Mouse (Mus musculus) inflammation-experienced regulatory T-cells, adult 6 months (primary cell): ENCODE data around the gene Rora. TPM values are rescaled to one million over a fixed set of nuclear protein-coding genes. Genes with fewer than 3 reads are reported as not detected.

Experiments used
- ATAC-seq: one replicate; pipeline ENCODE4 v1.8.0; 2017
- polyA plus RNA-seq, 3 experiments: library from polyadenylated mRNA; unstranded; fragments of 100-300 nt; shearing (Covaris generic); gene quantifications; one replicate each; pipeline ENCODE4 v1.2.1; 2017

Gene Rora
- polyA plus RNA-seq, 3 experiments from 2014 or later, result 38.3 to 98.2 (median 52.9) TPM

- ATAC-seq, result no peak
Observed at GRCm38 (mm10) chr9:69160818-69161217, 507.2 kb downstream of the Rora start.

GRCm38 (mm10) chr9:69164653-69165052 lies 511.1 kb downstream of the Rora start:
- no peak for ATAC-seq

DNA sequence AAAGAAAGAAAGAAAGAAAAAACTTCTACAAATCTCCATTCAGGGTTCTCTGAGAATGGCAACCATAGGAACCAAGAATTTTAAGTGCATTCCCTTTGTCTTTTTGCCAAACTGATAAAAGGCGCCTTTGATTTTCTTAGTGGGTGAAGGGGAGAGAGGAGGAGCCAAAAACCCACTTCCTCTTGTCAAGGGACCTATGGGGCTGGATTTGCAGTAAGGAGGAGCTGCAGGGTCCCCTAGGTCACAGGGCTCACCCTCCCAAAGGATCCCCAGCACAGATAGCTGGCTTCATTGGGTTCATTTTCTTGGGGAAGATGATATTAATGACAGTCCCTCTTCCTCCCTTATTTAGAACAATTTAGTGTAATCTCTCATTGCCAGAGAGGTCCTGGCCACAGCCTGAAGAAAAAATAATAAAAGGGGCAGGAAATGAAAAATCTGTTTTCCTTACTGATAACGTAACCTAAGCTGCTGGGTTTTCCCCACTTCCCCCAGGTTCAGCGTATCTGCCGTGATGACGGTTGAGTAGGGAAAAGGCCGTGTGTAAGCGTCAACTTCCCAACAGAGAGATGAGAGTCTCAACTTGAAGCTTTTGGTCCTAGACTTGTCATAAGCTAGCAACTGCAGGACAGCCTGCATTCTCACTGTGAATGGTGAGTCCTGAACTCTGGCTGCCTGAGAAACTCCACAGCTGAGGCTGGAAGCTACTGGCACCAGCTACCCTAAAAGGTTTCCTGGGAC lies 511.7 kb downstream of the Rora start:
- peak; percentile 77 for ATAC-seq

- peak; percentile 25 for ATAC-seq
Observed at GRCm38 (mm10) chr9:69174061-69174460, 520.5 kb downstream of the Rora start.

- ATAC-seq, result no peak
Observed at GRCm38 (mm10) chr9:69174527-69175116, 521.0 kb downstream of the Rora start.

- no peak for ATAC-seq
Observed at GRCm38 (mm10) chr9:69176988-69177387, 523.4 kb downstream of the Rora start.

- ATAC-seq, result no peak
Observed at GRCm38 (mm10) chr9:69179224-69179623, 525.6 kb downstream of the Rora start.

DNA sequence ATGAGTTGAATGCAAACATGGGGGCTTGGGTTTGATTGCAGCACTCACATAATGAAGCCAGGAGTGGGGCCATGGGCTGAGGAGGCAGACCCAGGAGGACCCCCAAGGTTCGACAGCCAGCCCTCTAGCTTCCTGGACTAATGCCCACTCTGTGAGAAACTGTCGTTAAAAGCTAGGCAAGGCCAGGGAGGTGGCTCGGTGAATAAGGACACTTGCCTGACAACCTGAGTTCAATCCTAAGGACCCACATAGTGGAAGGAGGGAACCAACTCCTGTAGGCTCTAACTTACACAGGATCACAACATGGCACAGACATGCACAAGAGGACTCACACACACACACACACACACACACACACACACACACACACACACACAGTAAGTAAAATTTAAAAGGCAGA lies 527.4 kb downstream of the Rora start:
- ATAC-seq, result no peak

GRCm38 (mm10) chr9:69181411-69181810 lies 527.8 kb downstream of the Rora start:
- ATAC-seq, result no peak

DNA sequence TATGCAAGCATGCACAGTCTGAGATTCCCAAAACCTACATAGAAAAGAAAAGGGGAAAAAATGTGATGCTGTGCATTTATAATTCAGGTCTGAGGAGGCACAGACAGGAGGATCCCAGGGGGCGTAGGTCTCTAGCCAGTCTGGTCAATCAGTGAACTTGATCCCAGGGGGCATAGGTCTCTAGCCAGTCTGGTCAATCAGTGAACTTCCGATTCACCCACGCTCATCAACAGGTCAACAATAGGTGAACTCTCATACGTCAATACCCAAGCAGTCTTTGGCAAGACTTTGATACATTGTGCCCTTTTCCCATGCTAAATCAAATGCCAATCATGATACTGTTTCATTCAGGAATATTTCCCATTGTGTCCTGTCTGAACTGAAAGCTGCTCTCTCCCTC lies 530.3 kb downstream of the Rora start:
- ATAC-seq, result no peak

DNA sequence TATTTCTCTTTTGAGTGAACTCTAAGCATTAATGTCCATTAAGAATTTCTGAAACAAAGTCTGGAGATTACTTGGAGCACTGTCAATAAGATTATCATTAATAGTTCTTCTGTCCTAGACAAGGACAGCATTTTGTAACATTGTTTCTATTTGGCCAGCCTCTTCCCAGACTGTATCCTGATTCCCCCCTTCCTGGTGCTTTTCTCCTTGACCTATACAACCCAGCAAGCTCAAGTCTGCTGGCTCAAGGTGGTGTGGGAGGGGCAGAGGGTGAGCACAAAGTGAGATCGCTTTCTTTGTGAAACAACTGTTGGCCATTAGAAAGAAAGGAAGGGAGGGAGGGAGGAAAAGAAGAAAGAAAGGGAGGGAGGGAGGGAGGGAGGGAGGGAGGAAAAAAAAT lies 537.1 kb downstream of the Rora start:
- no peak for ATAC-seq

GRCm38 (mm10) chr9:69192446-69192845 lies 538.9 kb downstream of the Rora start:
- ATAC-seq, result no peak

DNA sequence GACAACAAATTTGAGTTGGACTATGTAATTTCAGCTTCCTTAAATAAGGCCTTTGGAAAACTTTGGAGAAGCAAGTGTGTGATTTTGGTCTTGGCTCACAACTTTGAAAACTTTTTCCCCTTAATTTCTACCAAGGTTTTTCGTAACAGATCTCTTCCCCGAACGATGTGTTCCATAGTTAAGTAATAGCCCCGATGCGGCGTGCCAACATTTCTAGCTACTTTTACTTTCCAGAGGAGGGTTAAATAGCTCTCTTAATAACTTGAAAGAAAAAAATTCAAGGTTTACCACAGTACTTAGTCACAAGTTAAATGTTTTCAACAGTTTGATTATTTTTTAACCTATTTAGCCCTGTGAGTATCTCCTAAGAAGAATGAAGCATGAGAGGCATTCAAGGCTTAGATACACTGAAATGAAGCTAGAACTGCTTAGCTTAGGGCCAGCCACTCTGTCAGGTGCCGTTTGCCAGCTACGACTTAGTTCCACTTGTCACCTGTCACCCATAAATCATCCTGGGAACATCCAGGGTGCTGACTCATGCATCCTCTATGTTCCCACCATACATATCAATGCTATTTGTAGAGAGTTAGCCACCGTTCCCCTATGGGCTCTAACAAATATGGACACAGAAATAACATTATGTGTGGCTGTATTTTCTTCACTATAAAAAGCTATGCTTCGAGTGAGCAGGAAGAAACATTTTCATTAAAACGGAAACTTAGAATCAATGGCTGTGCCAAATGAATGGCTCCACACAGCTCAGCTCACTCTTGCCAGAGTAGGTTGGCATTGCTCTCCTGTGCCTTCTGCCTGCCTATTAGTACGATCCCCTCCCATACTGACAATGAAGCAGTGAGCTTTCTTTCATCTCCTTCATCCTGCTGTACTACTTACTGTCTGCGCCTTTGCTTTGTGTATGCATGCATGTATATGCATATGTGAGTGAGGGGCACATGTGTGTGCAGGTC lies 541.3 kb downstream of the Rora start:
- ATAC-seq, result no peak

- ATAC-seq, result no peak
Observed at GRCm38 (mm10) chr9:69213796-69214195, 560.2 kb downstream of the Rora start.

- no peak for ATAC-seq
Observed at GRCm38 (mm10) chr9:69224841-69225240, 571.3 kb downstream of the Rora start.

DNA sequence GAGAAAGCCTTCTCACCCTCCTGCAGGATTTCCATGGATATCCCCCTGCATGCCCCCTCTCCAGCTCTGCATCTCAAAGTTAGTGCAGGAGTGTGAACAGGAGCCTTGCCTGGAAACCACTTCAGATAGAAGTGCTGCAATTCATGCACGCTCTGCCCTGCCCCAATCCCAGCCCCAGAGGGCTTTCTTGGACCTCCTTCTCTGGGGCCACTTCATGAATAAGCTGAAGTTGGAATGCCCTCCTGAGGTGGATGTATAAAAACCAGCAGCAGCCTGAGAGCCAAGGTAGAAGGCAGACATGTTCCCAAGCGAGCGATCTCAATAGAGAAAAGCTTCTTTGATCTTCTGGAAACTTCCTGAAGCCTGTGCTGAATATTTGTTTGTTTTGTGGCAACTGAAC lies 572.8 kb downstream of the Rora start:
- no peak for ATAC-seq

- no peak for ATAC-seq
Observed at GRCm38 (mm10) chr9:69227806-69228205, 574.2 kb downstream of the Rora start.

GRCm38 (mm10) chr9:69229935-69230334 lies 576.3 kb downstream of the Rora start:
- no peak for ATAC-seq

DNA sequence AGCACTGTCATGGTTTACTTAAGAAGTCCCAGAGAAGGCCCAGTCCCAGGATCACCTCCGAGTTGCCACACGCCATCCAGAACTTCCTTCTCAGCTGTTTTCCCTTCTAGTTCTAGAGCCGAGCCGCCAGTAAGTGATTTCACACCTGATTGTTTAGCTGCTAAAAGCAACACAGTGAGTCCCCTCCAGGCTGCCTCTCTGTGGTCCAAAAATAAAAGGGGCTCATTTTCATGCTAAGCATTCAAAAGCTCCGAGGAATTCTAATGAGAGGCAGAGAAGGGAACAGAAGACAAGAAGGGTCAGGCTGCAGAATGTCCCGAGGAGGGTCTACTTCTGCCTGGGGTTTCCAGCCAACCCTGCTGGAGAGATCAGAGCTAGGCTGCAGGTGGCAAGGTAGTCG lies 580.9 kb downstream of the Rora start:
- ATAC-seq, result no peak

GRCm38 (mm10) chr9:69237316-69237715 lies 583.7 kb downstream of the Rora start:
- no peak for ATAC-seq

DNA sequence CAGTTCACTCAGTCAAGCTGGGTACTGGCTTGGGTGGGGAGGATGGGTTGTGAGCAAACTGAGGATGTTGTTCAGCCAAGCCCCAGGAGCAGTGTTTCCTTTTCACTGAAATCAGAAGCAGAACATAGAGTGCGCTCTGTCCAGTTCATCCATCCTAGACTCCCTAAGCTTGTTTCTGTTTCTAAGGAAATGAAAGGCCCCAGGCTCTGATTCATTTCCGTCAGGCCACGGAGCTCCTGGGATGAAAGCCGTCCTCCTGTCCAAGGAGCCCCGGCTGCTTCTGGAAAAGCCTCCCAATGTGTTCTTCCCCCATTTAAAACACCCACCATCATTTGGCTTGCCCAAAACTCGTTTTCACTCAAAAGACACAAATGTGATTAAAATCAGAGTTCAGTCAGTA lies 589.0 kb downstream of the Rora start:
- no peak for ATAC-seq

GRCm38 (mm10) chr9:69243626-69244025 lies 590.0 kb downstream of the Rora start:
- no peak for ATAC-seq

DNA sequence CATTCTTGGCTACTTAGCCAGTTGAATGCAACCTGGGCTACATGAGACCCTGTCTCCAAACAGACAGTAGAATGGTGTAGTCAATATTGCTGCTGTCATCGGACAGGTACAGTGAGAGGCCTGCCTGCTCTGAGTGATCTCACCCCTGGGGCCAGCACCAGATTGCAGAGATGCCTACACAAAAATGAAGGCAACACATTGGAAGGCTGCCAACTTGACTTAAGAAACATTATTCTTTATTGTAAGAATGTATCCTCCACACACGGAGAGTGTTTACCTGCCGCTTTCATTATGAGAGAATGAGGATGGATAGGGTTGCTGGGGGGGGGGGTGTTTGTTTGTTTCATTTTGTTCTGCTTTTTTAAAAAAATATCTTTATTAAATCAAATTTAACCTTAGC lies 592.6 kb downstream of the Rora start:
- ATAC-seq, result no peak
